Mouse (Mus musculus): ENCODE measurements around the gene Cav3.

The Cav3 gene

GRCm38 (mm10) chr6:112496291-112497060 is 37.2 kb downstream of the Cav3 start:
- no peak for DNase-seq

DNA sequence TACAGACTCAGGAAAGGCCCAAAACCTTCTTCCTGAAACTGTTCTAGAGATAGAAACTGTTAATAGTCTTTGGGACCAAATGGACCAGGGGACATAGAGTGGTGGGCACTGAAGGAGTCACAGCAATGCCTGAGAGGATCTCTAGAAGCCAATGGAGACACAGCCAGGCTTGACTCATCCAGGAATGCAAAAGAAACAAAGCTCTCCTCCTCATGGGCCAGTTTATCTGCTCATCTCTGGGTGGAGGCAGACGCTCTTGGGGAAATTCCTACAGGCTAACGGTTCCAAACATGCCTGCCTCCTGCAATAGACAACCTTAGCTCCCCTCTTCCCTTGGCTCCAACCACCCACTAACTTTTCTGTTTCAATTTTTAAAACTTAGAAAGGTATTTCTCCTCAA is 38.2 kb downstream of the Cav3 start:
- no peak for DNase-seq

DNA sequence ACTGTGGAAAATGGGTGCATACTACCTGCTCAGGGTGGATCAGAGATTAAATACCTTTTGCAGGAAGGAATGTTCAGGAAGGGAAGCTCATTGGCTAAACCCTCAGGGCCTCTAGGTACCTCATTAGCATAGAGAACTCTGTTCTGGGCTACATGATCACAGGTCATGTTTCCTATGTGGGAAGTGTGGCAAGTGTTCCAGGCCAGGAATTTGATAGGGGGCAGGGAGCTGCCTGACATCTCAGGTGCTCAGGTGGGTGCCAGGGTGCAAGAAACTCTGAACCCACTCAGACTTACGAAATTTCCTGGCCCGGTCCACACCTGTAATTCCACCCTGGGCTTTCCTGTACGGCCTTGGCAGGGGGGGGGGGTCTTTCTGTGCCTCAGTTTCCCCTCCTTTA is 39.4 kb downstream of the Cav3 start:
- no peak for DNase-seq

- DNase-seq = no peak
Observed at GRCm38 (mm10) chr6:112499456-112499855, 40.2 kb downstream of the Cav3 start.

GRCm38 (mm10) chr6:112501156-112501555 is 41.9 kb downstream of the Cav3 start:
- DNase-seq = no peak

DNA sequence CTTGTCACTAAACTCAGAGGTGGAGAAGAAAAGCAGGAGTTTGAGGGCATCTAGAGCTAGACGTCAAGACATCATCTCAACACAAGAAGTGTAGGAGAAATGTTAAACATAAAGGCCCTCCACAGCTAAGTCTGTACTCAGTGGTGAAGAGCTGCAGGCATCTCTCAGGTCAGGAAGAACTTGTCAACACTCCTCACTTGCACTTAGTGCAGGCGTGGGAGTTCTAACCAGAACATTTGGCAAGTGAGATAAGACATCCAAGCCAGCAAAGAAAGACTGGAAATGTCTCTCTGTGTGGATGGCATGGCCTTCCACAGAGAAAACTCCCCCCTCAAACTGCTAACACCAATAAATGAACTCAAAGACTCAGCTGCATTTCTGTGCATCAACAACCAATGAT is 48.3 kb downstream of the Cav3 start:
- DNase-seq = no peak

- DNase-seq = no peak
Observed at GRCm38 (mm10) chr6:112509590-112510131, 50.4 kb downstream of the Cav3 start.

GRCm38 (mm10) chr6:112510346-112510745 is 51.0 kb downstream of the Cav3 start:
- no peak for DNase-seq

GRCm38 (mm10) chr6:112514591-112514990 is 55.3 kb downstream of the Cav3 start:
- no peak for DNase-seq

DNA sequence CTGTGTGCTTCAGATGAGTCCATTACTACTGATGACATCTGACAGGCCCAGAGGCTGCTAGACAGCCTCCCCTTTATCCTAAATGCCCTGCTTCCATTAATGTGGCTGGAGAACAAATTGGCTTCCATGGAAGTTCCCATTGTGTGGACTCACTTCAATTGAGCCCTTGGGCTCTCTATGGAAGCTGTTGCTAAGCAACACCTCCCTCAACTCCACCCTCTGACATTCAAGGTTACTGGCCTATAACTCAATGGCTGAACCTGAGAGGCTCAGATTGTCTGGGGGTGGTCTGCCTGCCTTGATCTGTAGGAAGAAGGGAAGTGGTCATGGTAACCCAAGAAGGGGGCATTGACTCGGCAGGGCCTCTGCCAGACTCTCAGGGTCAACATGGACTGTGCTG is 57.2 kb downstream of the Cav3 start:
- DNase-seq = no peak

DNA sequence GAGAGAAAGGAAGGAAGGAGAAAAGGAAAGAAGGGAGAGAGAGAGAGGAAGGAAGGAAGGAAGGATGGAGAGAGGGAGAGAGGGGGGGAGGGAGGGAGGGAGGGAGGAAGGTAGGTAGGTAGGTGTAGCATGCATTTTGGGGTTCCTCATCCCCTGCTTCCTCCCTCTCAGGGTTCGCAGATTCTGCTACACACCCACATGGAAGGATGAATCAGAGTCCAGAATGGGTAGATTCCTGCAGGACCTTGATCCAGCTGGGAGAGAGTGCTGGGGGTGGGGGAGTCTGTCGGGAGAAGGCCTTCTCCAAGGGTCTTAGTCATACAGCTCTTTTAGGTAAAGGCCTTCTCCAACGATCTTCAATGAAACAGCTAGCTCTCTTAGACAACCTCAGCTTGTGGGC is 58.3 kb downstream of the Cav3 start:
- DNase-seq = no peak

DNA sequence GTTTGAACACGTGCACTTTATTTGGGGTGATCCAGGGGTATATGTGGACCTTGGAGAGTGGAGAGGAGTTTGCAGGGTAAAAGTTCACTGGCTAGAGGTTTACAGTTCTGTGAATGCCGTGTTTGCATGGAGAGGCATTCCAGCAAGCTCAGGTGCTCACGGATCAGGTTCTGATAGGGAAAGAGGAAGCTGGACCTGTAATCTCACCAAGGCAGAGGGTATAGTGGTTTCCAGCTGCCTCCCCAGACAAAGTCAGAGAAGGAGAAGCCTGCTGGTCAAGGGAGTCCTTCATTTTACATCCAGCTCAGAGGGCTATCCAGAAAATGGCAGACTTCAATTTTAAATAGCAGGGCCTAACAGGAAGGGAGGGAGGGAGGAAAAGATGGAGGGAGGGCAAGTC is 58.7 kb downstream of the Cav3 start:
- no peak for DNase-seq
